Mouse (Mus musculus): Measurements from ENCODE around the gene Speer2. TPM values are rescaled to one million over a fixed set of nuclear protein-coding genes. Genes with fewer than 3 reads are reported as not detected.

Speer2 gene
- polyA plus RNA-seq (2015; fragmentation: Nextera tagmentation; extraction: Ambion mirVana), result not detected in 2 replicates

DNA sequence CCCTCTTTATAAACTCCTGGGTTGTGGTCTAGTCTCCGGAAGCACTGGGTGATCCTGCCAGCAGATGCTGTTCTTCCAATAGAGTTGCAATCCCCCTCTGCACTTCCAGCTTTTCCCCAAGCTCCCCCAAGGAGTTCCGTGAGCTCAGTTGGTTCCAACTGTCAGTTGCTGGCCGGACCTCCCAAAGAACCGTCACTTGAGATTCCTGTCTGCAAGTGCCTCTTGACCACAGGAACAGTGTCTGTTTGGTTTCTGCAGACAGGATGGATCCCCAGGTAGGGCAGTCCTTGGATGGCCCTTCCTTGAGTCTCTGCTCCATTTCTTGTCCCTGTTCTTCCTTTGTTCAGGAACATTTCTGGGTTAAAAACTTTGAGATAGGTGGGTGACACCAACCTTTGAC, at the start of gene Speer2:
Gene Speer2 (minus strand): TSS at position 101 of the 400 bp plus-strand sequence.
- ATAC-seq (ENCODE audit: low read depth), result no peak
- WGBS (ENCODE audit: insufficient replicate concordance), result 78% methylated on average over 4 of the region's 4 CpGs
- Histone ChIP-seq H3K36me3 (ENCODE audit: control insufficient read depth, insufficient read depth) (no peaks in the 10 kb centered on the region), H3K4me2 (ENCODE audit: low read depth, low read length) (no peak within 1 kb of the TSS), H3K9me3 (replicated peaks; ENCODE audit: control insufficient read depth, low read length) (no peaks in the 10 kb centered on the region), H3K4me3 (ENCODE audit: low read depth, low read length) (no peak within 1 kb of the TSS), H3K27me3 (ENCODE audit: control insufficient read depth, insufficient read depth, low read depth, low read length) (no peaks in the 10 kb centered on the region), H3K4me1 (ENCODE audit: control insufficient read depth, low read depth, low read length) (no peaks in the 10 kb centered on the region), H3K9ac (ENCODE audit: low read depth, low read length) (no peak within 1 kb of the TSS), H3K27ac (ENCODE audit: low read length) (no peak within 1 kb of the TSS)

DNA sequence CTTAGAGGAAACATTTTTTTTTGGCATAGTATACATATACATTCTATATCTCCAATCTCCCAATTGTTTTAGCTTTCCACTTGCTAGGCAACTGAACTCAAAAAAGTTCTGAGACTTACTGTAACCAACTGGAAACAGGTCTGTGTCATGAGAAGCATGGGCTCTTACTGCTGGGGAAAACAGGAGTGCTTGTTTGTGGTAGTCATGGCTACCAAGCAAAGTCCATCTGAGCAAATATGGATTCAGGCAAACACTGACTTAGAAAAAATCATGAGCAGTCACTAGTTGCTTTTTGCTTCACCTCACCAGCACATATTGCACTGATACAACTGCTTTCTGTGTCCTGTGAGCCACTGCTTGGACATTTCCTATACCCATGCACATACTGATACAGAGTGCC, 40.8 kb upstream of the Speer2 start:
- Histone ChIP-seq H3K27ac (ENCODE audit: low read length) (no peak overlapping the region), H3K9me3 (replicated peaks; ENCODE audit: control insufficient read depth, low read length) (no peaks in the 10 kb centered on the region), H3K27me3 (ENCODE audit: control insufficient read depth, insufficient read depth, low read depth, low read length) (no peaks in the 10 kb centered on the region), H3K4me3 (ENCODE audit: low read depth, low read length) (no peak overlapping the region), H3K4me2 (ENCODE audit: low read depth, low read length) (no peak overlapping the region), H3K4me1 (ENCODE audit: control insufficient read depth, low read depth, low read length) (no peaks in the 10 kb centered on the region), H3K36me3 (ENCODE audit: control insufficient read depth, insufficient read depth) (no peaks in the 10 kb centered on the region), H3K9ac (ENCODE audit: low read depth, low read length) (no peak overlapping the region)
- ATAC-seq (ENCODE audit: low read depth), result peak; percentile 86

DNA sequence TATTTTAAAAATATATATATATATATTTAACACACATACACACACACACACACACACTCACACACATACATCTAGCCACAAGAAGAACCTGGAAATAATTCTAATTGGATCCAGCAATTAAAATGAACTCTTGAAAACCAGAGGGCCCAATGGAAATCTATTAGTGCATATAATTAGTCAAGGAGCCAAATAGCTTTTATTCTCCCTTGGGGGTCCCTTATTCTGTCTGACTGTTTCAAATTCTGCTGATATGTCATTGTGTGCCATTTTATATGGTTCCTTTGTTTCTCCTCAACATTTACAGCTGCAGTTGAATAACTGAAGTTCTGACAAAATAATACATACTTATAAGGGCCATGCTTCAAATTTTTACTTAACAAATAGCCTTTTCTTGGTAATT, 17.2 kb upstream of the Speer2 start:
- H3K27me3 ChIP-seq (ENCODE audit: control insufficient read depth, insufficient read depth, low read depth, low read length), result no peaks in the 10 kb centered on the region
- no peaks in the 10 kb centered on the region for H3K4me1 ChIP-seq (ENCODE audit: control insufficient read depth, low read depth, low read length)
- H3K4me3 ChIP-seq (ENCODE audit: low read depth, low read length), result no peak overlapping the region
- no peaks in the 10 kb centered on the region for H3K36me3 ChIP-seq (ENCODE audit: control insufficient read depth, insufficient read depth)
- no peak overlapping the region for H3K27ac ChIP-seq (ENCODE audit: low read length)
- no peaks in the 10 kb centered on the region for H3K9me3 ChIP-seq (replicated peaks; ENCODE audit: control insufficient read depth, low read length)
- no peak overlapping the region for H3K4me2 ChIP-seq (ENCODE audit: low read depth, low read length)
- no peak overlapping the region for H3K9ac ChIP-seq (ENCODE audit: low read depth, low read length)
- ATAC-seq (ENCODE audit: low read depth), result no peak

- H3K9me3 ChIP-seq (replicated peaks; ENCODE audit: control insufficient read depth, low read length), result no peaks in the 10 kb centered on the region
- H3K27me3 ChIP-seq (ENCODE audit: control insufficient read depth, insufficient read depth, low read depth, low read length), result no peaks in the 10 kb centered on the region
- no peak overlapping the region for H3K4me3 ChIP-seq (ENCODE audit: low read depth, low read length)
- no peaks in the 10 kb centered on the region for H3K36me3 ChIP-seq (ENCODE audit: control insufficient read depth, insufficient read depth)
- H3K4me1 ChIP-seq (ENCODE audit: control insufficient read depth, low read depth, low read length), result no peaks in the 10 kb centered on the region
- H3K27ac ChIP-seq (ENCODE audit: low read length), result no peak overlapping the region
- H3K4me2 ChIP-seq (ENCODE audit: low read depth, low read length), result no peak overlapping the region
- H3K9ac ChIP-seq (ENCODE audit: low read depth, low read length), result no peak overlapping the region
- no peak for ATAC-seq (ENCODE audit: low read depth)
- WGBS (ENCODE audit: insufficient replicate concordance), result 71% methylated on average over 2 of the region's 2 CpGs
These were observed 26.9 kb downstream of the Speer2 start for GRCm38 (mm10) chr16:69836628-69837027.

GRCm38 (mm10) chr16:69813652-69814051, 49.9 kb downstream of the Speer2 start:
- Histone ChIP-seq H3K4me2 (ENCODE audit: low read depth, low read length) (no peak overlapping the region), H3K4me1 (ENCODE audit: control insufficient read depth, low read depth, low read length) (no peaks in the 10 kb centered on the region), H3K36me3 (ENCODE audit: control insufficient read depth, insufficient read depth) (no peaks in the 10 kb centered on the region), H3K9ac (ENCODE audit: low read depth, low read length) (no peak overlapping the region), H3K27me3 (ENCODE audit: control insufficient read depth, insufficient read depth, low read depth, low read length) (no peaks in the 10 kb centered on the region), H3K27ac (ENCODE audit: low read length) (no peak overlapping the region), H3K9me3 (replicated peaks; ENCODE audit: control insufficient read depth, low read length) (no peaks in the 10 kb centered on the region), H3K4me3 (ENCODE audit: low read depth, low read length) (no peak overlapping the region)
- 63% methylated on average over 5 of the region's 5 CpGs for WGBS (ENCODE audit: insufficient replicate concordance)
- no peak for ATAC-seq (ENCODE audit: low read depth)

All from liver, embryonic 16.5 days (tissue).